Mouse (Mus musculus): ENCODE measurements around the gene Nid2.

DNA sequence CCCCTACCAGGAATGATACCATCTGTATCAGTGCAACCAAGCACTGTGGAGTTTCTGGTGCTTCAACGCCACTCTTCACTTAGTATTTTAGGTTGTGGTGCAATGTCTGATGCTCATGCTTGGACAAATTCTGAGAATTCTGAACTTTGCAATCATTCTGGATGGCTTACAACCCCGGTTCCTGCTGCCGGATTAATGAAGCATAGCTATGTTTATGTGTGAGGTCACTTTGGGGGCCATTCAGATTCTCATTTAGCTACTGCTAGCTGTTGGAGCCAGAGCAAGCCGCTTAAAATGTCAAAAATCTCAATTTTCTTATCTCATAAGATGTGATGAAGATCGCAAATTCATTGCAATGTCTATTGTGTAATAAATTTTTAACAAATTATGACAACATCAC, 6.2 kb upstream of the Nid2 start:
- TF ChIP-seq POLR2A (IDR thresholded peaks at IDR 0.05; ENCODE audit: low read depth, low read length) (no peak), CTCF (IDR thresholded peaks at IDR 0.05; ENCODE audit: borderline replicate concordance, insufficient read depth, low read length) (no peak)
